ENCODE assay signal across 19 mouse cellular contexts in the genomic region with DNA sequence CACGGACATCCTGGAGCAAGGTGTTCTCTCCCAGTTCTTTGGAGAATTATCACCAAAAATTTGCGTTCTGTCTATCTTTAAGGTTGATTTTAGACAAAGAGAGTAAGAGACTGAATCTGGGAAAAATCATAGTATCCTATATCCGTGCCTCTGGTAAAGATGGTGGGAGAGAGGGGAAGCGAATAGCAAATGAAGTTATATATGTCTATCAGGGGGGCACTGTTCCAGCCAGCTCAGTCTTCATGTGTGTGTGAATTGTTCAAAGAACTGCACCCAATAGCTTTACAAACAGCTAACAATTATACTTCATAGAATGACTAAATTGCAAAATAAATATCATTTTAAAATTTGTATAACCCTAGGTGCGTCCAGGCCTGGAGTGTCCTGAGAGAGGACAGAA. TPM values are rescaled to one million over a fixed set of nuclear protein-coding genes. Genes with fewer than 3 reads are reported as not detected.
DNase-seq lines count a peak whose midpoint lies in the region; ATAC-seq lines count a peak whose summit lies in the region.
"Had no signal": no experiment of that assay in that cellular context is flagged by ENCODE, and none has a peak within 500 bp of the region (broad histone marks: within the 10 kb centered on the region; RNA-seq: fewer than 3 reads in every experiment).

No protein-coding gene starts in this region.

- 81% methylated on average over 5 of the region's 5 CpGs for WGBS in forebrain, embryonic 11.5 days
- 84% methylated on average over 5 of the region's 5 CpGs for WGBS in forebrain, embryonic 10.5 days
- 74% methylated on average over 5 of the region's 5 CpGs for WGBS in midbrain, embryonic 12.5 days
- WGBS in midbrain, embryonic 11.5 days = 76% methylated on average over 5 of the region's 5 CpGs
- WGBS in limb, embryonic 10.5 days = 85% methylated on average over 5 of the region's 5 CpGs
- WGBS in neural tube, embryonic 14.5 days = 52% methylated on average over 5 of the region's 5 CpGs

- no peak for ATAC-seq in forebrain, embryonic 11.5 days (replicated peaks; ENCODE audit: low FRiP score)
- no peak for ATAC-seq in midbrain, embryonic 12.5 days (ENCODE audit: low FRiP score, low read depth)
- ATAC-seq in midbrain, embryonic 11.5 days (ENCODE audit: low FRiP score) = no peak
- no peak for ATAC-seq in neural tube, embryonic 14.5 days (ENCODE audit: low read depth)
- ATAC-seq: inflammation-experienced regulatory T-cells, adult 6 months; lung, postnatal 0 days had no signal

- no peaks in the 10 kb centered on the region for H3K36me3 ChIP-seq in forebrain, embryonic 11.5 days (ENCODE audit: control insufficient read depth, insufficient read depth, low read length)
- H3K36me3 ChIP-seq in forebrain, embryonic 10.5 days (replicated peaks) = no peaks in the 10 kb centered on the region; the same call in 1 of the 2 replicates
- no peaks in the 10 kb centered on the region for H3K36me3 ChIP-seq in midbrain, embryonic 12.5 days
- H3K36me3 ChIP-seq in midbrain, embryonic 11.5 days (ENCODE audit: control insufficient read depth, insufficient read depth, low read length) = no peaks in the 10 kb centered on the region
- no peaks in the 10 kb centered on the region for H3K36me3 ChIP-seq in limb, embryonic 10.5 days
- no peaks in the 10 kb centered on the region for H3K36me3 ChIP-seq in neural tube, embryonic 14.5 days (ENCODE audit: control insufficient read depth, insufficient read depth, low read length)
- H3K36me3 ChIP-seq: liver, embryonic 13.5 days had no signal

- H3K9ac ChIP-seq in forebrain, embryonic 11.5 days (ENCODE audit: low read length) = no peak overlapping the region
- H3K9ac ChIP-seq in midbrain, embryonic 12.5 days (replicated peaks) = no peak overlapping the region
- H3K9ac ChIP-seq in midbrain, embryonic 11.5 days (ENCODE audit: low read length) = no peak overlapping the region
- H3K9ac ChIP-seq in neural tube, embryonic 14.5 days (replicated peaks; ENCODE audit: low read depth, low read length) = no peak overlapping the region
- H3K9ac ChIP-seq: liver, embryonic 13.5 days; stomach, embryonic 15.5 days had no signal

- intact Hi-C loops in heart, postnatal 10 days (cut with DNase I) = no loop called here

- no peak overlapping the region for H3K4me2 ChIP-seq in forebrain, embryonic 11.5 days (ENCODE audit: low read depth, low read length, severe bottlenecking)
- H3K4me2 ChIP-seq in midbrain, embryonic 12.5 days (replicated peaks) = no peak overlapping the region
- H3K4me2 ChIP-seq in midbrain, embryonic 11.5 days = no peak overlapping the region
- no peak overlapping the region for H3K4me2 ChIP-seq in neural tube, embryonic 14.5 days (ENCODE audit: low read depth, low read length)
- H3K4me2 ChIP-seq: liver, embryonic 13.5 days; stomach, embryonic 15.5 days had no signal

- H3K27ac ChIP-seq in forebrain, embryonic 11.5 days (ENCODE audit: low read depth, low read length) = peak overlapping the region; percentile 1; the same call in 1 of the 2 replicates
- no peak overlapping the region for H3K27ac ChIP-seq in forebrain, embryonic 10.5 days
- peak overlapping the region; percentile 54; the same call in 1 of the 2 replicates for H3K27ac ChIP-seq in midbrain, embryonic 12.5 days (replicated peaks)
- no peak overlapping the region for H3K27ac ChIP-seq in midbrain, embryonic 11.5 days (ENCODE audit: low read depth, low read length)
- peak overlapping the region; percentile 64; the same call in 1 of the 2 replicates for H3K27ac ChIP-seq in limb, embryonic 10.5 days
- H3K27ac ChIP-seq in neural tube, embryonic 14.5 days (ENCODE audit: low read depth, low read length) = peak overlapping the region; percentile 81
- H3K27ac ChIP-seq: gastrocnemius, adult 2 months; liver, embryonic 13.5 days; stomach, embryonic 15.5 days had no signal

- no peak overlapping the region for H3K4me3 ChIP-seq in forebrain, embryonic 11.5 days (ENCODE audit: low read depth, low read length)
- H3K4me3 ChIP-seq in forebrain, embryonic 10.5 days = no peak overlapping the region
- no peak overlapping the region for H3K4me3 ChIP-seq in midbrain, embryonic 12.5 days
- H3K4me3 ChIP-seq in midbrain, embryonic 11.5 days (ENCODE audit: low read depth, low read length) = no peak overlapping the region
- no peak overlapping the region for H3K4me3 ChIP-seq in limb, embryonic 10.5 days
- H3K4me3 ChIP-seq in neural tube, embryonic 14.5 days (ENCODE audit: low read depth, low read length) = no peak overlapping the region
- H3K4me3 ChIP-seq: gastrocnemius, adult 2 months; liver, embryonic 13.5 days; megakaryocyte, embryonic 14.5 days; stomach, embryonic 15.5 days had no signal

- no peaks in the 10 kb centered on the region for H3K9me3 ChIP-seq in forebrain, embryonic 11.5 days (ENCODE audit: control insufficient read depth, low read length)
- H3K9me3 ChIP-seq in forebrain, embryonic 10.5 days = no peaks in the 10 kb centered on the region
- H3K9me3 ChIP-seq in midbrain, embryonic 12.5 days = no peaks in the 10 kb centered on the region
- H3K9me3 ChIP-seq in midbrain, embryonic 11.5 days (ENCODE audit: control insufficient read depth, low read length) = no peaks in the 10 kb centered on the region
- no peaks in the 10 kb centered on the region for H3K9me3 ChIP-seq in limb, embryonic 10.5 days (replicated peaks)
- no peaks in the 10 kb centered on the region for H3K9me3 ChIP-seq in neural tube, embryonic 14.5 days (ENCODE audit: control insufficient read depth, low read length)
- H3K9me3 ChIP-seq: liver, embryonic 13.5 days; megakaryocyte, embryonic 14.5 days; stomach, embryonic 15.5 days had no signal

- no peaks in the 10 kb centered on the region; the same call in 1 of the 2 replicates for H3K4me1 ChIP-seq in forebrain, embryonic 11.5 days (replicated peaks; ENCODE audit: control insufficient read depth, insufficient read depth, low read length)
- peaks cover 17% of the 10 kb centered on the region for H3K4me1 ChIP-seq in forebrain, embryonic 10.5 days
- H3K4me1 ChIP-seq in midbrain, embryonic 12.5 days = peaks cover 7% of the 10 kb centered on the region
- no peaks in the 10 kb centered on the region for H3K4me1 ChIP-seq in midbrain, embryonic 11.5 days (ENCODE audit: control insufficient read depth, insufficient read depth, low read length)
- H3K4me1 ChIP-seq in limb, embryonic 10.5 days = peaks cover 27% of the 10 kb centered on the region
- H3K4me1 ChIP-seq in neural tube, embryonic 14.5 days (ENCODE audit: control insufficient read depth, insufficient read depth, low read length) = peaks cover 14% of the 10 kb centered on the region
- H3K4me1 ChIP-seq: liver, embryonic 13.5 days; stomach, embryonic 15.5 days had no signal

- no peaks in the 10 kb centered on the region for H3K27me3 ChIP-seq in forebrain, embryonic 11.5 days (ENCODE audit: control insufficient read depth, insufficient read depth, low read length)
- no peaks in the 10 kb centered on the region for H3K27me3 ChIP-seq in forebrain, embryonic 10.5 days (ENCODE audit: poor library complexity, severe bottlenecking)
- H3K27me3 ChIP-seq in midbrain, embryonic 12.5 days = no peaks in the 10 kb centered on the region
- no peaks in the 10 kb centered on the region for H3K27me3 ChIP-seq in midbrain, embryonic 11.5 days (ENCODE audit: control insufficient read depth, insufficient read depth, low read length)
- no peaks in the 10 kb centered on the region for H3K27me3 ChIP-seq in limb, embryonic 10.5 days (ENCODE audit: low read depth, poor library complexity, severe bottlenecking)
- no peaks in the 10 kb centered on the region for H3K27me3 ChIP-seq in neural tube, embryonic 14.5 days (ENCODE audit: control insufficient read depth, insufficient read depth, low read length)
- H3K27me3 ChIP-seq: liver, embryonic 13.5 days; megakaryocyte, embryonic 14.5 days; stomach, embryonic 15.5 days had no signal

- no peak for DNase-seq in forebrain, embryonic 11.5 days (ENCODE audit: low spot score)
- no peak for DNase-seq in forebrain, embryonic 10.5 days (ENCODE audit: extremely low spot score, low spot score)
- no peak for DNase-seq in midbrain, embryonic 11.5 days (ENCODE audit: low spot score, missing footprints)
- no peak for DNase-seq in limb, embryonic 10.5 days (ENCODE audit: low spot score)
- DNase-seq in lung, postnatal 36 days = no peak
- DNase-seq in heart, postnatal 10 days = no peak
- DNase-seq: adrenal gland, postnatal 10 days; cerebellum, adult 2 months; gastrocnemius, adult 2 months; heart, adult 11 months; kidney, postnatal 14 days; layer of hippocampus, adult 9-11 months; liver, embryonic 13.5 days had no signal

RNA-seq across cellular contexts. Expression of gene Rps3a1, which starts 48.6 kb away (rescaled TPM):
- polyA plus RNA-seq in forebrain, embryonic 11.5 days (2014; fragmentation: Nextera tagmentation; extraction: Ambion mirVana) = 981 and 1,071 TPM in 2 replicates
- polyA plus RNA-seq in forebrain, embryonic 10.5 days (2016; fragmentation: Nextera tagmentation; extraction: Ambion mirVana) = 1,154 and 1,165 TPM in 2 replicates
- 812 and 830 TPM in 2 replicates for polyA plus RNA-seq in midbrain, embryonic 12.5 days (2016; fragmentation: Nextera tagmentation; extraction: Ambion mirVana)
- 1,104 and 1,128 TPM in 2 replicates for polyA plus RNA-seq in midbrain, embryonic 11.5 days (2014; fragmentation: Nextera tagmentation; extraction: Ambion mirVana)
- 1,202 and 1,379 TPM in 2 replicates for polyA plus RNA-seq in limb, embryonic 10.5 days (2016; fragmentation: Nextera tagmentation; extraction: Ambion mirVana)
- polyA plus RNA-seq in neural tube, embryonic 14.5 days (2014; fragmentation: Nextera tagmentation; extraction: Ambion mirVana) = 560 and 650 TPM in 2 replicates
- total RNA-seq in heart, postnatal 10 days (2021) = 100 to 1,000 TPM; 617 to 667 TPM

Comparison
In these comparisons a context has a peak if more than half of its experiments do, and no peak if none do; other contexts are left out.
1. H3K27ac ChIP-seq: peak in forebrain, embryonic 11.5 days (single experiment), midbrain, embryonic 12.5 days (single experiment), limb, embryonic 10.5 days (single experiment) and neural tube, embryonic 14.5 days (single experiment); none in forebrain, embryonic 10.5 days (single experiment) and midbrain, embryonic 11.5 days (single experiment).